ENCODE assay signal across 12 mouse cellular contexts in genomic region chr4:25721576-25721975, GRCm38 (mm10).
DNase-seq lines count a peak whose midpoint lies in the region.
"Had no signal": no experiment of that assay in that cellular context is flagged by ENCODE, and none has a peak within 500 bp of the region (broad histone marks: within the 10 kb centered on the region; RNA-seq: fewer than 3 reads in every experiment).

No protein-coding gene starts in this region.

- peak; percentile 23 for DNase-seq in cerebellum, adult 8-10 months
- DNase-seq in cerebellum, postnatal 4 days (ENCODE audit: low spot score in 2 of 2): no peak
- peak; percentile 2 to 68 for DNase-seq in layer of hippocampus, adult 18-20 months (ENCODE audit: low spot score in 2 of 2)
- no peak for DNase-seq in layer of hippocampus, adult 9-10 months (ENCODE audit: low spot score)
- peak; percentile 92 for DNase-seq in brain, adult 2 months (ENCODE audit: low read depth, low spot score)
- peak; percentile 49 for DNase-seq in left cerebral cortex, postnatal 14 days (ENCODE audit: low spot score in 2 of 2)
- no peak for DNase-seq in Muller cell, postnatal 12 days (ENCODE audit: inconsistent ontology term)
- DNase-seq in heart, adult 18-20 months: no peak
- DNase-seq: adrenal gland, postnatal 14 days; cerebellum, adult 11-12 months; gastrocnemius, postnatal 14 days; heart, postnatal 4 days had no signal

- intact Hi-C loops in left cerebral cortex, postnatal 14 days (cut with DNase I): no loop called here

Comparison
In these comparisons a context has a peak if more than half of its experiments do, and no peak if none do; other contexts are left out.
1. DNase-seq: peak in cerebellum, adult 8-10 months (single experiment), layer of hippocampus, adult 18-20 months (2 of 2), brain, adult 2 months (single experiment) and left cerebral cortex, postnatal 14 days (2 of 2); none in cerebellum, postnatal 4 days (0 of 2), layer of hippocampus, adult 9-10 months (single experiment), Muller cell, postnatal 12 days (single experiment) and heart, adult 18-20 months (0 of 2).